Mouse (Mus musculus): ENCODE measurements at regions not wholly inside any gene's neighbourhood (a gene's known extent, or its start where the extent isn't known, plus 50 kb on each side); places are given as distances from the start of the nearest gene placed in this dataset.

GRCm38 (mm10) chr4:142472332-142472731 lies 233.1 kb upstream of the Kazn start:
- no peak for DNase-seq (ENCODE audit: low spot score in 2 of 2)

GRCm38 (mm10) chr4:142470784-142471183 lies 231.6 kb upstream of the Kazn start:
- peak; percentile 50 to 57 for DNase-seq (ENCODE audit: low spot score in 2 of 2)

GRCm38 (mm10) chr4:142467920-142468319 lies 228.7 kb upstream of the Kazn start:
- no peak for DNase-seq (ENCODE audit: low spot score in 2 of 2)

GRCm38 (mm10) chr4:142465226-142465625 lies 226.0 kb upstream of the Kazn start:
- no peak for DNase-seq (ENCODE audit: low spot score in 2 of 2)

DNA sequence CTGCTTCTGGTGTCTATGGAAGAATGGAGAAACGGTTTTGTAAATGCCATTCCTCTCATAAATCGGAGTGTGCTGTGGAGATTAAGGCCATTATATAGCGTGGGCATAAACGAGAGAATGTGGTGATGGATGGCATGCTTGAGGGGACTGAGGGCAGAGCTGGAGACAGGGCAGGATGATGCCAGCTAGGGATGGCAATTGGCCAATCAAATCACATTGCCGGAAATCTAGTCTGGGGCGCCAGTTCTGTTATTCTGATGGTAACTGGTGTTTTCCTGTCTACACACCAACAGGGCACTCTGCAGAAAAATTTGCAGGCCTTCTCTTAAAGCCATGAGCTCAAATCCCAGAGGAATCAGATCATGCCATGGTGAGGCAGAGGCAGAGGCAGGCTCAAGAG lies 224.9 kb upstream of the Kazn start:
- DNase-seq (ENCODE audit: low spot score in 2 of 2): no peak

- DNase-seq (ENCODE audit: low spot score in 2 of 2): no peak
Measured at GRCm38 (mm10) chr4:142460468-142461086, 221.4 kb upstream of the Kazn start.

DNA sequence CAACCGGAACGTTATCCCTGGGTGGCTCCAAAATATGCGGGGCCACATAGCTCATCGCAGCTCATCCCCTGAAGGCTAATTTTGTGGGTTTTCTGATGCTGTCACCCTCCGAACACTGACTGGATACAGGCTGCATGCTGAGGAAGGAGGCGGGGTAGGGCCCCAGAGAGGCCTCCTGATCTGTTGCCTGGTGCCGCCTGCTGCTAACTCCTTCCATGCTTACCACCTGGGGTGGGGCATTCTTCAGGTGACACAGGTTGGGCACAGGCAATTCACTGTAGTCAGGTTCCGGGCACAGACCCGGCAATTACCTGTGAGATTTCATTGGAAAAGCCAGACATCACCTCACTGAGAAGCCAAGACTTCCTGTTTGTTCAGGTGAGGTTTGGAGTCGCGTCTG lies 213.4 kb upstream of the Kazn start:
- DNase-seq (ENCODE audit: low spot score in 2 of 2): no peak

DNA sequence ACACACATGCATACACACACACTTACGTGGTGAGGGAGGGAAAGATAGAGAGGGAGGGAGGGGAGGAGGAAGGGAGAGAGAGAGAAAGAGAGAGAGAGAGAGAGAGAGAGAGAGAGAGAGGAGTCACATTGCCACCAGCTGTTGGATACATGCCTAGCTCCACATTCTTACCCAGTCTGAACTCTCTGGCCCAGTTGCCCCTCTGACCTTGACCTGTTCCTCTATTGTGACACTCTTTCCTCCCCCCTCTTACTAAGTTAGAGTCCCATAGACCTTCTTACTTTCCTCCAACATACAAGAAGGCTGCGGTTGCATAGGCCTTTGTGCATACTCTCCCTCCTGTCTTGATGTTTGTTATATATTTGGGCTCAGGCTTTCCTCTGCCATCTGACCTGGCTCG lies 211.7 kb upstream of the Kazn start:
- no peak for DNase-seq (ENCODE audit: low spot score in 2 of 2)

DNA sequence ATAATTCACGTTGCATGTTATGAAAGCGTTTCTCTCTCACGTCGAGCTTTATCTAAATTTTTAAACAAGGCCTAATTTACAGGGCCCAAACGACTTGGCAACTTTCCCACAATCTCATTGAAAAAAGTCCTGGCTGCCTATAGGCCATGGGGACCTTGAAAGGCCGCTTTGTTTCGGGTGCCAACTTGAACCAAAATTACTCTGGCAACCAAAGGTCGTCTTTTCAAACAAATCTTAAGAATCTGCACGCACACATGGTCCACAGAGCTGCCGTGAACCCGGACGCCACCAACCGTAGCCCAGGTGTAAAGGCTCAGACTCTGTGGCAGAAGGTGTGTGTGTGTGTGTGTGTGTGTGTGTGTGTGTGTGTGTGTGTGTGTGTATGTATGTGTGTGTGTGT lies 210.5 kb upstream of the Kazn start:
- no peak for DNase-seq (ENCODE audit: low spot score in 2 of 2)

- no peak for DNase-seq (ENCODE audit: low spot score in 2 of 2)
Measured at GRCm38 (mm10) chr4:142449198-142449702, 210.0 kb upstream of the Kazn start.

DNA sequence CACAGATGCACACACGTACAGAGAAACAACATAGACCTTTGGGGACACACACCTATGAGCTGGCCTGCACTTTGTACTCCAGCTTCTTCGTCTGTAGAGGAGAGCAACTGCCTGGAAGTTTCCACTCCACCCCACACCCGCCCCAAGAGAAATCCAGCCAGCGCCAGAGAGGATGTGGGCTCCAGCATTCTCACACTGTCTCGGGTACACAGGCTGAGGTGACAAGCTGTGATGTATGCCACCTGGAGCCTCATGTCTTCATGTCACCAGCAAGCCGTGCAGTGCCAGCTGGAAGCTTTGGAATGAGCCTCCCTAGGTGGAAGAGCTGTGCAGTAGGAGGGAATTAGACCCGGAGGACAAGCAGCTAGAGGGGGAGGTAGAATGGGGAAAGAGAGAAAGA lies 208.3 kb upstream of the Kazn start:
- DNase-seq (ENCODE audit: low spot score in 2 of 2): peak; percentile 76 to 80

DNA sequence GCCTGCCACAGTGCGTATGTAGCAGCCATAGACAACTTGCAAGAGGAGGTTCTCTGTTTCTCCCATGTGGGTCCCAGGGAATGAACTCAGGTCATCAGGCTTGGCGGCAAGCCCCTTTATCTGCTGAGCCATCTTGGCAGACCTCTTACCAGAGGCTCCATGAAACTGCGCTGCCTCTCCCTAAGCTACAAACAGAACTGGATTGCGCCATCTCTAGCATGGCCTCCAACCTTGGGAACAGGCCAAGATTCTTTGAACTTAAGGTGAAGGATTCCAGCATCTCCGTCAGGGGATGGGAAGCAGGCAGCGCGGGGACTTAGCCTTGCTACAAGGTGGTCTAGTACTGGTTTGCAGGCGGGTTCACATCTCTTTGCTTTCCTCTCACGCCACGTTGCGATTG lies 201.8 kb upstream of the Kazn start:
- DNase-seq (ENCODE audit: low spot score in 2 of 2): no peak

DNA sequence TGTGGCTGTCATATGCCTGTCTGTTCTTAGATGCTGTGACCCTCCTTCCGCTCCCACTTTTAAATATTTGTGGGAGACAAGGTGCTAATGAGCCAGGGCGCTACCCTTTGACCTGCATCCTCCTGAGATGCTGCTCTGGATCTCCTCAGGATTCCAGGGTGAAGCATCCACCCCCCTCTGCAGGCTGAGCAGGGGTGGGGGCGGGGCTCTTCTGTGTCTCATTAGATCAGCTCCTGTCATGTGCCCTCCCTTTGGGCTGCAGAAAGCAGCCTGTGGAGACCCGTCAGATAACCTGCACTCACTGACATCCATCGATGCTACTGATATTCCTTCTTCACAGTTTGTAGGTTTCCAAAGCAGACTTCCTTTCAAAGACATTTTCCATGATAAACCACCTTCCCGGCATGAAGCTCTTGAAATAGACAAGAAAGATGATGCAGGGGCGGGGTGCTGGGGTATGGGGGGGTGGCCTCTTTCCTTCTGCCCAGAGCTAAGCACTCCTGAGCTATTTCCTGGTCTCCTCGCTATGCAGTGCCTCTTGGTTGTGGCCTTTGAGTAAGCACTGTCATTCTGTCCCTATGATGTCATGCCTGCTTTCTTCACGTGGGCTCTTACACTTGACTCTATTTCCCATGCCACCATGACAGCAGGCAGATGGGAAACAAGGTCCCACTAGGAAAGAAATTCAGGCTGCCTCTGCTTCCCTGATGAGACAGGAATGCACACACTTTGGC lies 200.4 kb upstream of the Kazn start:
- DNase-seq (ENCODE audit: low spot score in 2 of 2): peak; percentile 25 to 39

- no peak for DNase-seq (ENCODE audit: low spot score in 2 of 2)
Measured at GRCm38 (mm10) chr4:142424596-142424995, 185.4 kb upstream of the Kazn start.

GRCm38 (mm10) chr4:142420427-142420826 lies 181.2 kb upstream of the Kazn start:
- no peak for DNase-seq (ENCODE audit: low spot score in 2 of 2)

DNA sequence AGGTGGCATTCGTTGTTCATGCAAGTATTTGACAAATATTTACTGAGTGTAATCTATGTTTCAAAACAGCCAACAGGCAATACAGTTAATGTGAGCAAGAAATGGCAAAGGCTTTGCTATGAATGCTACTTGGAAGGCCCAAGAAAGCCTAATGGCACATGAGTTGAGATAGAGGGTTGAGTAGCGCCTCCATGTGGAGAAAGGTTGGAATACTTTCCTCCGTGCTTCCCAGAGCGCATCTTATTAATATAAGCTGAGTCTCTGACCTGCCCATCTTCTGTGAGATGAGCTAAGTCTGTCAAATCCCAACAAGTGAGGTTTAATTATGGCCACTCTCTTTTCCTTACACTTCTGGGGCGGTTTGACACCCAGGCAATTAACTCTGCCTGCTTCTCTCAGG lies 175.7 kb upstream of the Kazn start:
- DNase-seq (ENCODE audit: low spot score in 2 of 2): no peak

GRCm38 (mm10) chr4:142411792-142412191 lies 172.6 kb upstream of the Kazn start:
- no peak for DNase-seq (ENCODE audit: low spot score in 2 of 2)

- peak; percentile 78 to 80 for DNase-seq (ENCODE audit: low spot score in 2 of 2)
Measured at GRCm38 (mm10) chr4:142410596-142411573, 171.7 kb upstream of the Kazn start.

GRCm38 (mm10) chr4:142397858-142398257 lies 158.7 kb upstream of the Kazn start:
- DNase-seq (ENCODE audit: low spot score in 2 of 2): no peak

DNA sequence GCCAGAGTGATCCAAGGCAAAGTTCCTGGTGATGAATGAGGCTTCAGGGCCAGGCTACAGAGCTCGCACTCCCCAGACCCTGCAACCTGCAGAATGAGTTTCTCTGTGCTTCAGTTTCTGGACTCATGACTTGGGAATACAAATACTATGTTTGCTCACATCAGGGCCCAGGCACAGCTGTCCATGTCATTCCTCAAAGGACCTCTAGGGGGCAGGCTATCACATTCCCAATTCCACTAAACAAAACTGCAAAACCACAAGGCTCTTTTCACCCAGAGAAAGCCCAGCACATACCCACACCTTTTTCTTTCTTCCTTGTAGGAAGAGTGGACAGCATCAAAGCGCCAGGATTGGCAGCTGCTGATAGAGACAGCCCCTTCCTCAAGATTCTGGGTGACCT lies 153.7 kb upstream of the Kazn start:
- peak; percentile 70 to 74 for DNase-seq (ENCODE audit: low spot score in 2 of 2)

DNA sequence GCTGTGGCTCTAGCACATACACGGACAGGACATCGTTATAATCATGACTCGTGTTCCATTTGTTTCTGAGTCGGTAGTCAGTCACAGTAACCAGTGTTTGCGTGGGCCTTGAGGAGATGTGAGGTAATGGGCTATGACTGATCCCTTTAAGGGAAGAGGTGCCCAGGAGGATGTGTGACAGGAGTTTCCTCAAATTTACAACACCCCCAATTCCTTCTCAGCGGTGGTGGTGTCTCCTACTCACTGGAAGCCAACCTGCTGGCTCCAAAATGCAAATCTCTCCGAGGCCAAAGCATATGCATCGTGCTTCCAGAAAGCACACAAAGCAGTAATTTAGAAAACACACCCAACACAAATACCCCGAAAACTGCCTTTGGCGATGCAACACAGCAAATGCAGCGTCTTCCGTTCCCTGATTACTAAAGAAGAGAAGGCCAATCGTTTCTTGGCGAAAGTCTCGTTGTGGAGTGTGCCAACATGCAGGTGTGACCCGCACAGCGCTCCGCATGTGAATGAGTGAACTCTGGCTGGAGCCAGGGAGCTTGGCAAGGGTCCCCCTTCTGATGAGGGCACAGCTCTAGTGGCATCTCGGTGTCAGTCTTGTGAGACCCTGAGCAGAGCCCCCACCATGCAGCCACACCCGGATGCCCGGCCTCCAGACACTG lies 151.5 kb upstream of the Kazn start:
- DNase-seq (ENCODE audit: low spot score in 2 of 2): peak; percentile 63 to 64

GRCm38 (mm10) chr4:142388476-142388875 lies 149.3 kb upstream of the Kazn start:
- DNase-seq (ENCODE audit: low spot score in 2 of 2): no peak
